Mouse (Mus musculus) liver, embryonic 14.5 days (tissue): ENCODE results near the gene Zbtb39.

Experiments
- CTCF ChIP-seq: IDR thresholded peaks from 2 replicates; pipeline ENCODE4 v1.5.1; 2016; ENCODE audit warnings: antibody characterized with exemption, low read depth, control low read depth
- EP300 ChIP-seq: IDR thresholded peaks from 2 replicates; pipeline ENCODE4 v1.6.1; 2016; ENCODE audit warnings: antibody characterized with exemption, low read depth

DNA sequence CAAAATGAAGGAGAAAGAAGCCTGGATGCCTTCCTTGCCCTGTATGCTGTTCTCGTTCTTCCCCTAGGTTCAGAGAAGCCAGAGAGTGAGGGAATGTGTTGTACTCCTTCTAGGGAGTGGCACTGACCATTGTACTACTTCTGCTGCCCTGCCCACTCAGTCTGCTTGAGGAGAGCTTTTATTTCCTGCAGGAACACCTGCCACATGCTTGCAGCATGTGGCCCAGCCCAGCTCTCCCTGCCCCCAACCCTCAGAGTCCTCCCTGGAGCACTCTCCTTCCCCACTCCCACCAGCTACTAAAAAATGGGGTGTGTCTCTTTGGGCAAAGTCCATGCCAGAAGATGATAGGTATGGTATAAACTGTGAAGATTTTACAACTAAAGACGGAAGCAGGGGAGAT, 35.0 kb upstream of the Zbtb39 start:
- TF ChIP-seq CTCF = no peak
- TF ChIP-seq EP300 = no peak
